Mouse (Mus musculus) erythroblast, embryonic 14.5 days (primary cell): Measurements from ENCODE around the gene 4930568D16Rik.

ENCODE experiments used
- GATA1 ChIP-seq: IDR thresholded peaks from 2 replicates; pipeline ENCODE4 v1.6.1; 2012; ENCODE audit warnings: low read length, inconsistent platforms, mixed read lengths
- TAL1 ChIP-seq: IDR thresholded peaks from 3 replicates; pipeline ENCODE4 v1.6.1; 2012; ENCODE audit warnings: low read length, inconsistent platforms, mixed read lengths

GRCm38 (mm10) chr2:35331205-35331604 lies 36.3 kb downstream of the 4930568D16Rik start:
- TF ChIP-seq GATA1 (no peak), TAL1 (no peak)
